Mouse (Mus musculus): ENCODE data around the gene BC025920. TPM values are rescaled to one million over a fixed set of nuclear protein-coding genes. Genes with fewer than 3 reads are reported as not detected.

BC025920 gene
- 0.57 and 0.69 TPM in 2 replicates for polyA plus RNA-seq (2014; fragmentation: Nextera tagmentation; extraction: Ambion mirVana)

- peak; percentile 89 for ATAC-seq (ENCODE audit: insufficient number of reproducible peaks, insufficient read depth, low FRiP score, low read depth)
- no peaks in the 10 kb centered on the region for H3K36me3 ChIP-seq (ENCODE audit: control insufficient read depth, insufficient read depth, low read length)
- H3K4me1 ChIP-seq (ENCODE audit: control insufficient read depth, insufficient read depth, low read length) = peaks cover 9% of the 10 kb centered on the region
- peak within 1 kb of the TSS; percentile 49 for H3K4me3 ChIP-seq (ENCODE audit: low read depth, low read length)
- H3K4me2 ChIP-seq (replicated peaks; ENCODE audit: low read depth, low read length) = peak within 1 kb of the TSS; percentile 94
- H3K27ac ChIP-seq (ENCODE audit: low read length) = peak within 1 kb of the TSS; percentile 91
- peak within 1 kb of the TSS; percentile 33; the same call in 1 of the 2 replicates for H3K9ac ChIP-seq (replicated peaks; ENCODE audit: low read depth, low read length)
- no peaks in the 10 kb centered on the region for H3K27me3 ChIP-seq (ENCODE audit: control insufficient read depth, insufficient read depth, low read length)
- under 1% methylated on average over 39 of the region's 39 CpGs for WGBS
- H3K9me3 ChIP-seq (ENCODE audit: control insufficient read depth, low read depth, low read length) = no peaks in the 10 kb centered on the region; the same call in 1 of the 2 replicates
These were observed at the start of gene BC025920 for GRCm38 (mm10) chr10:81605974-81606751. Gene BC025920 (plus strand): TSS chr10:81606270.

GRCm38 (mm10) chr10:81556282-81556681 is 49.8 kb upstream of the BC025920 start:
- H3K27ac ChIP-seq (ENCODE audit: low read length) = no peak overlapping the region
- ATAC-seq (ENCODE audit: insufficient number of reproducible peaks, insufficient read depth, low FRiP score, low read depth) = no peak
- WGBS = 76% methylated on average over 3 of the region's 3 CpGs
- H3K4me2 ChIP-seq (replicated peaks; ENCODE audit: low read depth, low read length) = no peak overlapping the region
- peaks cover 6% of the 10 kb centered on the region; the same call in 1 of the 2 replicates for H3K4me1 ChIP-seq (ENCODE audit: control insufficient read depth, insufficient read depth, low read length)
- no peaks in the 10 kb centered on the region; the same call in 1 of the 2 replicates for H3K9me3 ChIP-seq (ENCODE audit: control insufficient read depth, low read depth, low read length)
- H3K4me3 ChIP-seq (ENCODE audit: low read depth, low read length) = no peak overlapping the region
- no peak overlapping the region for H3K9ac ChIP-seq (replicated peaks; ENCODE audit: low read depth, low read length)
- H3K27me3 ChIP-seq (ENCODE audit: control insufficient read depth, insufficient read depth, low read length) = no peaks in the 10 kb centered on the region
- peaks cover 2% of the 10 kb centered on the region; the same call in 1 of the 2 replicates for H3K36me3 ChIP-seq (ENCODE audit: control insufficient read depth, insufficient read depth, low read length)

- Histone ChIP-seq H3K9ac (replicated peaks; ENCODE audit: low read depth, low read length) (no peak overlapping the region), H3K9me3 (ENCODE audit: control insufficient read depth, low read depth, low read length) (no peaks in the 10 kb centered on the region; the same call in 1 of the 2 replicates), H3K4me3 (ENCODE audit: low read depth, low read length) (no peak overlapping the region), H3K36me3 (ENCODE audit: control insufficient read depth, insufficient read depth, low read length) (peaks cover 7% of the 10 kb centered on the region; the same call in 1 of the 2 replicates), H3K4me2 (replicated peaks; ENCODE audit: low read depth, low read length) (no peak overlapping the region), H3K27me3 (ENCODE audit: control insufficient read depth, insufficient read depth, low read length) (no peaks in the 10 kb centered on the region), H3K27ac (ENCODE audit: low read length) (no peak overlapping the region), H3K4me1 (ENCODE audit: control insufficient read depth, insufficient read depth, low read length) (peaks cover 14% of the 10 kb centered on the region; the same call in 1 of the 2 replicates)
- WGBS = 41% methylated on average over 1 of the region's 1 CpGs
- ATAC-seq (ENCODE audit: insufficient number of reproducible peaks, insufficient read depth, low FRiP score, low read depth) = no peak
These were observed 48.6 kb upstream of the BC025920 start for GRCm38 (mm10) chr10:81557491-81557890.

DNA sequence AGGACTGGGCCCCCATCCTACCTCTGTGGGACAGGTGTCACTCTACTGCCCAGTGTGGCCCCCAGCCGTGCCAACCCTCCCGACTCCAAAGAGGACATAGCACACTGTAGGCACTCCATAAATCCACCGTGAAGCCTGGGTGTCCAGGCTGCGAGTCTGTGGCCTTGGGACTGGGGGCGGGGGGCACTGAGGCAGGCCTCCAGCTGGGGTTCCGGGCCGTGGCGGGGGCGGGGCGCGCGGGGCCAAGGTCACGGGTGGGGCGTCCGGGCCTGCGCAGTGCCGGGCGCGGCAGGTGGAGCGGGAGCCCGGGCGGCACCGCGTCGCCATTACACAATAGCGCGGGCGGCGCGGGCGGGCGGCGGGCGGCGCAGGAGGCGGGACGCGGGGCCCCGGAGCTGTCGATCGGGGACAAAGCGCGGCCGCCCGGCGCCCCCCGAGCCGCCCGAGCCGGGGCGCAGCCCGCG is 46.9 kb upstream of the BC025920 start, which contains the start of gene Aes:
Aes (plus strand) TSS at position 326 of the 464 bp plus-strand sequence.
- Histone ChIP-seq H3K36me3 (ENCODE audit: control insufficient read depth, insufficient read depth, low read length) (peaks cover 10% of the 10 kb centered on the region), H3K4me2 (replicated peaks; ENCODE audit: low read depth, low read length) (peak within 1 kb of the TSS; percentile 53), H3K27ac (ENCODE audit: low read length) (peak within 1 kb of the TSS; percentile 95), H3K27me3 (ENCODE audit: control insufficient read depth, insufficient read depth, low read length) (no peaks in the 10 kb centered on the region), H3K9me3 (ENCODE audit: control insufficient read depth, low read depth, low read length) (no peaks in the 10 kb centered on the region; the same call in 1 of the 2 replicates), H3K4me1 (ENCODE audit: control insufficient read depth, insufficient read depth, low read length) (peaks cover 28% of the 10 kb centered on the region), H3K9ac (replicated peaks; ENCODE audit: low read depth, low read length) (peak within 1 kb of the TSS; percentile 95), H3K4me3 (ENCODE audit: low read depth, low read length) (peak within 1 kb of the TSS; percentile 96)
- under 1% methylated on average over 29 of the region's 53 CpGs for WGBS
- ATAC-seq (ENCODE audit: insufficient number of reproducible peaks, insufficient read depth, low FRiP score, low read depth) = peak; percentile 70

GRCm38 (mm10) chr10:81559627-81560539 is 46.2 kb upstream of the BC025920 start:
- Histone ChIP-seq H3K9ac (replicated peaks; ENCODE audit: low read depth, low read length) (peak overlapping the region; percentile 95), H3K4me1 (ENCODE audit: control insufficient read depth, insufficient read depth, low read length) (peaks cover 35% of the 10 kb centered on the region), H3K27me3 (ENCODE audit: control insufficient read depth, insufficient read depth, low read length) (no peaks in the 10 kb centered on the region), H3K4me3 (ENCODE audit: low read depth, low read length) (peak overlapping the region; percentile 96), H3K9me3 (ENCODE audit: control insufficient read depth, low read depth, low read length) (no peaks in the 10 kb centered on the region; the same call in 1 of the 2 replicates), H3K4me2 (replicated peaks; ENCODE audit: low read depth, low read length) (peak overlapping the region; percentile 53), H3K27ac (ENCODE audit: low read length) (peak overlapping the region; percentile 95), H3K36me3 (ENCODE audit: control insufficient read depth, insufficient read depth, low read length) (peaks cover 16% of the 10 kb centered on the region)
- ATAC-seq (ENCODE audit: insufficient number of reproducible peaks, insufficient read depth, low FRiP score, low read depth) = peak; percentile 24; the same call in 1 of the 2 replicates
- WGBS = 1% methylated on average over 29 of the region's 36 CpGs

DNA sequence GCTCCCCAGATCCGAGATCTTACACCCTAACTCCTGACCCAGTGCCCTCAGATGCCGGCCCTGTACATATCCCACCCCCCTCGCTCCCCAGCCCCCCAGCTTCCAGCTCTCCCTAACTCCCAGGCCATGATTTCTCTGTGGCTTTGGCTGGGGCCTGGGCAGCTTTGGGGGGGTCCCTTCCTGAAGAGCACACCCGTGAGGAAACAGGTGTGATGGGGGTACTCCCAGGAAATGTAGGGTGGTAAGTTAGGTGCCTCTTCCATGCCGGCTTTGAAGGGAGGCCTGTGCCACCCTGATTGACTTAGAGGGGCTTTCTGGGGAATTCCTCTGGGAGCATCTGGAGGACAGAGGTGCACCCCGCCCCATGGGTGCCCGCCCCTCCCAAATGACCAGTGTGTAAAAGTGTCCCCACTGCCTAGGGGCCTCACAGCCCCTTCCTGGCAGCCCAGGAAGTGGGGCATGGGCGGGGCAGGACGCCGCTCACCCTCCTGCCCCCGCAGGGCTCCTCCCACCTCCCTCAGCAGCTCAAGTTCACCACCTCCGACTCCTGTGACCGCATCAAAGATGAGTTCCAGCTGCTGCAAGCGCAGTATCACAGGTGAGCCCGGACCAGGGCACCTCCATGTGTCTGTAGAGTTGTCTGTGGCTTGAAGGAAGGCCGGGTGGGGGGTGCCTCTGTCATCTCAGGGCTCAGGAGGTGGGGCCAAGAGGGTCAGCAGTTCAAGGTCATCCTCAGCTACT is 45.2 kb upstream of the BC025920 start:
- no peak for ATAC-seq (ENCODE audit: insufficient number of reproducible peaks, insufficient read depth, low FRiP score, low read depth)
- peak overlapping the region; percentile 53 for H3K4me2 ChIP-seq (replicated peaks; ENCODE audit: low read depth, low read length)
- H3K4me1 ChIP-seq (ENCODE audit: control insufficient read depth, insufficient read depth, low read length) = peaks cover 36% of the 10 kb centered on the region

DNA sequence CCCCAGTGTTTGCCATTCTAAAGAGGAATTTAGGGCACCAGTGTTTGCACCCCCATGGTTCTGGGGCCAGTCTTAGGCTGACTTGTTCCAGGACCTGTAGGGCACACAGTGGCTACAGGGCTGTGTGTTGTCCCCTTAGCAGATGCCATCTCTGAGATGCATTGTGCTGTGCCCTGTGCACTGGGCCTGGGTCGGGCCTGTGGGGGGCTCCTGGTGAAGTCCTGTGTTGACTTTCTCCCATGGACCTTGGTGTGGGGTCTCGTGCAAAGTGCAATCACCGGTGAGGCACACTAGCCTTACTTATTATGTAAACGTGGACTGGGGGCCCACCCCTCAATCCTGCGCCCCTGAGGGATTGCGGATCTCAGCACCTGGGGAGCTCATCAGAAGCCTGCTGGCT is 43.7 kb upstream of the BC025920 start:
- Histone ChIP-seq H3K27ac (ENCODE audit: low read length) (no peak overlapping the region), H3K4me2 (replicated peaks; ENCODE audit: low read depth, low read length) (peak overlapping the region; percentile 3), H3K9ac (replicated peaks; ENCODE audit: low read depth, low read length) (no peak overlapping the region), H3K9me3 (ENCODE audit: control insufficient read depth, low read depth, low read length) (no peaks in the 10 kb centered on the region), H3K4me1 (ENCODE audit: control insufficient read depth, insufficient read depth, low read length) (peaks cover 36% of the 10 kb centered on the region), H3K4me3 (ENCODE audit: low read depth, low read length) (0 out of 2 replicates have a peak overlapping the region, but pooled peaks have one; percentile 2), H3K36me3 (ENCODE audit: control insufficient read depth, insufficient read depth, low read length) (peaks cover 37% of the 10 kb centered on the region), H3K27me3 (ENCODE audit: control insufficient read depth, insufficient read depth, low read length) (no peaks in the 10 kb centered on the region)
- no peak for ATAC-seq (ENCODE audit: insufficient number of reproducible peaks, insufficient read depth, low FRiP score, low read depth)
- WGBS = 68% methylated on average over 6 of the region's 6 CpGs

More for the DNA sequence above, 45.2 kb upstream of the BC025920 start:
- Histone ChIP-seq H3K9me3 (ENCODE audit: control insufficient read depth, low read depth, low read length) (no peaks in the 10 kb centered on the region; the same call in 1 of the 2 replicates), H3K36me3 (ENCODE audit: control insufficient read depth, insufficient read depth, low read length) (peaks cover 26% of the 10 kb centered on the region), H3K9ac (replicated peaks; ENCODE audit: low read depth, low read length) (peak overlapping the region; percentile 95; the same call in 1 of the 2 replicates), H3K27me3 (ENCODE audit: control insufficient read depth, insufficient read depth, low read length) (no peaks in the 10 kb centered on the region), H3K4me3 (ENCODE audit: low read depth, low read length) (peak overlapping the region; percentile 96), H3K27ac (ENCODE audit: low read length) (peak overlapping the region; percentile 95; the same call in 1 of the 2 replicates)
- WGBS = 12% methylated on average over 16 of the region's 16 CpGs
